Mouse (Mus musculus): Measurements from ENCODE around the gene Cdc14a.

Cdc14a gene

DNA sequence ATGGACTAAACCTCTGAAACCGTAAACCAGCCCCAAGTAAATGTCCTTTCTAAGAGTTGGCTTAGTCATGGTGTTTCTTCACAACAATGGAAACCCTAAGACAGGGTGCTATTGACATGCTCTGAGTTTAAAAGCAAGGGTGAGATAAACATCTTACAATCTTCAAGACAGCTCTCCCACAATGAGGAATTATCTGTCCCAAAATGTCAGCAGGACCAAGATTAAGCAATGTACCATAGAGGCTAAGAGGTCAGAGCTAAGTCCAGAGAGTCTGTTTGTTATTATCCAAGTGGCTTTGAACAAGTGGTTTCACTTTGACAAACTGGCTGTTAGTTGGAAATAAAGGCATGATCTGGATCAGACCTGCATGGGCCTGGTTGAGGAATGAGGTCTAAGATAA is 159.9 kb downstream of the Cdc14a start:
- no peak for DNase-seq

DNA sequence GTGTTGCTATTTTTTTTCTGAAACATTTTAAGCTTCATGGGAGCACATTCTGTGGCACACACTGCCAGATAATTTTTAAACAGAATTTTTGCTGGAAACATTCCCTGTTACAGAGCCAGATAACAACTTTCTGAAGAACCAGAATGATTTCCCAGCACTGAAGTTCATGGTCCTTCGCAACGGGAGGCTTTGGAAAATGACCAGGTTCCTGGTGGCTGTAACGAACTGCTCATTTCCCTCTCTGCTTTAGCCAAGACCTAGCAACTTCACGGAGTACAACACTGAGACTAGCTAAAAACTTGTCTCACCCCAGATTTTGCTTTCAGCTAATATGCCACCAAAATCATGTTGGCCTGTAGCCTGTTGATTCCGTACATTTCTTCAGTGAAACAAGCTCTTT is 160.8 kb downstream of the Cdc14a start:
- no peak for DNase-seq

DNA sequence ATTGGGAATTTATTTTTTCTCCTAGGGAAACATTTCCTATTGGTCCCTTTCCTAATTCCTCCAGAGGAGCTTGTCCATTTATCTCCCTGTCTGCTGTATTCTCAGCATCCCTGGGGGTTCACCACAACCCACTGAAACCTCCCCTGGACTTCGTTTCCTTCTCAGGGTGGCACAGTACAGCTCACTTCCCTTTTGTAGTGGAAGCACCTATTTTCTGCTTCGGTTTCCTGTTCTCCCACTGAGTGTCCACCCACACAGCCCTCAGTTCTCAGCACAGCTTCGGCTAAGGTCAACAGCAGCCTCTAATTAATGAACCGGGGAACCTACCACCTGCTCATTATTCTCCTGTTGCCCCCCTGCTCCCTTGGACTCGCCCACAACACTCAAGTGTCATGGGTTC is 167.7 kb downstream of the Cdc14a start:
- DNase-seq, result no peak

DNA sequence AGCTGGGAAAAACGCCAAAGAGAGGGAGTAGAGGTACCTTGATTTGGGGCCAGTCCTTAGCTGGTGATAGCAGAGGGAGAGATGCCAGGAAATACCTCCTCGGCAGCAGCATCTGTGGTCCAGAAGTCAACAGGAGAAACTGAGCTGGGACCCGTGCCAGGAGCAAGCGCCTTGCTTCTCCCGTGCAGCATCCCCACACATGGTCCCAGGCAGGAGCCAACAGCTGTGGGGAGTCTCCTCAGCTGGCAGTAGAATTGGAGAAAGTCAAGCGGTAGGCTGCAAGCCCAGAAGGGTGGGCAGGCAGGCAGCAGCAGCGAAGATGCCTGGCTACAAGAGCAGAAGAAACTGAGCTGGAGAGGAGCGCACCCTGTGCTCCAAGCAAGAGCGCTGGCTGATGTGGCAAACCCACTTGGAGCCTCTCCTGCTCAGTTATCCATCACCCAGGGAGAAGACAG is 170.7 kb downstream of the Cdc14a start, which contains the start of gene Gpr88:
Gene Gpr88, minus strand, starts transcription at position 427 of the 455 bp plus-strand sequence.
- peak; percentile 14 for DNase-seq

DNA sequence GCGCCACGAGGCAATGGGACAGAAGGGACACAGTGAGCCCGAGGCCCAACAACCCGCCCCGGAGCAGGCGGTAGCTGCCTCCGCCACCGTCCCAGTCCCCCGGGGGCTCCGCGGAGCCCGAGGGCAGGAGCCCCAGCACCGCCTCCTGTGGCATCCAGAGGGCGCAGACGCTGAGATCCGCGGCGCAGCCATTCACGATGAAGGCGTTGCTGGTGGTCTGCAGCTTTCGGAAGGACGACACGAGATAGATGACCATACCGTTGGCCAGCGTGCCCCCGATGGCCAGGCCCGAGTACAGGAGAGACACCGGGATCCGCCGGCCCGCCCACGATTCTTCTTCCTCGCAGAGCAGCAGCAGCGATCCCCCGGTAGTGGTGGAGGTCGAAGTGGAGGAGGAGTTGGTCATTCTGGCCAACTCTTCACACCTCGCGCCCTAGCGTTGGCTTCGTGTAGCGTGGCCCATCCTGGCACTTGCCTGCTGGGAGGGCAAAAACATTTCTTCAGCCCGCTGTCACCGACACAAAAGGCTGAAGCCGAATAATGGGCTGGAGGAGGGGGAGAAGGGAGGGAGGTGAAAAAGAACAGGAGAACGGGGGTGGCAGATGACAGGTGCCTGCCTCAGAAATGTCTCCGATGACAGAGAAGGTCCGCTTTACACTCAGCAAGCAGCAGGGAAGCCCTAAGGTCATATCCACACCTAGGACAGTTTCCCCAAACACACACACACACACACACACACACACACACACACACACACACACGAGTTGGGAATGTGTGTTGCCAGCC is 171.4 kb downstream of the Cdc14a start:
- no peak for DNase-seq

DNA sequence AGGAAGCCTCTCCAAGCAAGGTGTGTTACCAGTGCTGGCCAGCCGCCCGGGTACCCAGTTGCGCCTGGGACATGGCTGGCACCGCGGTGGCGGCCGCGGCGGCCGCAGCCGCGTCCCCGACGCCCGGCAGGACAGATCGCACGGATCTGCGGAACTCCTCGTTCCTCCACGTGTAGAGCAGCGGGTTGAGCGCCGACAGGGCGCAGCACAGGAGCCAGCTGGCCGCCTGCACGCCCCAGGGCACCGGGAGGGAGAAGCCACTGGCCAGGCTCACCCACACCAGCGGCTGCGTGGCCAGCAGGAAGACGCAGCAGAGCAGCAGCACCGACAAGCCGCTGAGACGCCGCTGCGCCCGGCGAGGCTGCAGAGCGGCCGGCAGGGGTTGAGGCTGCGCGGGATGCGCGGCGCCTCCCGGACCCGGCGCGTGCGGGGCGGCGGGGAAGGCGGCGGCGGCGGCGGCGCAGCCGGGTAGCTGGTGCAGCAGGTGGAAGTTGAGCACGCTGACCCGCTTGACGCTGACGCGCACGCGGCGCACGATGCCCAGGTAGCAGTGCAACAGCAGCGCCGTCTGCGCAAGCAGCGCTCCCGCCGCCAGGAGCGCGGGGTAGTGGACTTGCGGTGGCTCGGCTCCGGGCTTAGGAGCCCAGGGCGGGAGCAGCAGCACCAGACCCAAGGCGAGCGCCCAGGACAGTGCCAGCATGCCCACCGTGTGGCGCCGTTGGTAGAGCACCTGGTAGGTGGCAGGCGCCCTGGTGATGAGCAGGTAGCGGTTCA is 172.2 kb downstream of the Cdc14a start:
- peak; percentile 9 for DNase-seq

DNA sequence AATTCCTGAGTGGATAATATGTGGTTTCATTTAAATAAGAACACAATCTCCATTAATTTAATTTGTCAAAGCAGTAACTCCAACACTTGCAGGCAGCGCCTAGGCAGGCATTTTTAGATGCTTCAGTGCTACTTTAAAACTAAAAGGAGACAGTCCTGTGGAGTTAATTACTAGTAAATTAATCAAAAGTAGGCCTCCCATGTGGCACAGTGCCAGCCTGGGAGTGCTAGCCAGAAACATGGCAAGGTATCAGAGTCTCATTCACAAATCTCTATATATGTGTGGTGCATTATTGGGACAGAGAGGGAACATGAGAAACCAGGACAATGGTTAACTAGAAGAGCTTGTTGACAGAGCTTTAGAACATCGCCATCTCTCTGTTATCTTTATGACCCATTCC is 174.8 kb downstream of the Cdc14a start:
- DNase-seq, result no peak

DNA sequence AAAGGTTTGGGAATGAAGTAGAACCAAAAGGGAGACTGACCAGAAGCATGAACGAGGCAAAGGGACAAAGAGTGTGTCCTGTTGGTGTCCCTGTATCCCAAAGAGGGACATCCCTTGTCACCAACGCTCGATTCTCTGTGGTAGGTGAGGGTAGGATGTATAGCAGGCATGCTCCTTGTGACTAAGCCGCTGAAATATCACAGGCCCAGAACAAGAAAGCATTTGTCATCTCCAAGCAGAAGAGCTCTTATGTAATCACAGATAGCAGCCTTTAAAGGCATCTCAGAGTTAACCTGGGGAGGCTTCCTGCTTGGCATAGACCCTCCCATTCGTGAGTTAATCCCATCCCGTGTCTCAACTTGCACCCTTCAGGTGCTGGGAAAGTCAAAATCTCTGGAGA is 179.4 kb downstream of the Cdc14a start:
- no peak for DNase-seq

DNA sequence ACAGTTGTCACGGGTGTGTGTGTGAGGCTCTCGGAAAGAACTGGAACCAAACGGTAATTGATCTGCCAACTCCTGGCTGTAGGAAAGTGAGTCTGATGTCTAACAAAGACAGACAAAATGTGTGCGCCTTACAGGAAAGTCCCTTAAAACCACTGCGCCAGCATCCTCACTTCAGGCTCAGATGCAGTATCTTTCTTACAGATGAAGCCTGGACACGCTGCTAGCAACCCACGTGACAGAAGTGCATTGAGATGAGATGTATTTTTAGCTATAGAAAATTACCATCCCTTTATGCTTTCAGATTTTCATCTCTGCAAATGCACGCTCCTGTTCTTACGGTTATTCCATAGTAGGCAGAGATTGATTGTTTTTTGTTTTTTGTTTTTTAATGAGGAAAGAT is 181.1 kb downstream of the Cdc14a start:
- DNase-seq, result no peak

DNA sequence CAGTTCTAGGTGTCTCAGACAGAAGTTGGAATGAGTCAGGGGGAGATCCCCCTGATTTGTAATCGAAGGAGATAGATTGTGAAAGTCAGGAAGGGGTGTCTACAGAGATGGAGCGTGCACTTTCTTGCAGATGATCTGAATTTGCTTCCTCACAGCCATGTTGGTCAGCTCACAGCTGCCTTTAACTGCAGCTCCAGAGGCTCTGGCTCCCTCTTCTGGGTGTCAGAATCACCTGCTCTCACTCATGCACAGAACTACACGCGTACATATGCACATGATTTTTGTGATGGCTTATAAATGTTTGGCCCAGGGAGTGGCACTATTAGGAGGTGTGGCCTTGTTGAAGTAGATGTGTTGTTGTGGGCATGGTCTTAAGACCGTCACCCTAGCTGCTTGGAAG is 186.3 kb downstream of the Cdc14a start:
- DNase-seq, result no peak

DNA sequence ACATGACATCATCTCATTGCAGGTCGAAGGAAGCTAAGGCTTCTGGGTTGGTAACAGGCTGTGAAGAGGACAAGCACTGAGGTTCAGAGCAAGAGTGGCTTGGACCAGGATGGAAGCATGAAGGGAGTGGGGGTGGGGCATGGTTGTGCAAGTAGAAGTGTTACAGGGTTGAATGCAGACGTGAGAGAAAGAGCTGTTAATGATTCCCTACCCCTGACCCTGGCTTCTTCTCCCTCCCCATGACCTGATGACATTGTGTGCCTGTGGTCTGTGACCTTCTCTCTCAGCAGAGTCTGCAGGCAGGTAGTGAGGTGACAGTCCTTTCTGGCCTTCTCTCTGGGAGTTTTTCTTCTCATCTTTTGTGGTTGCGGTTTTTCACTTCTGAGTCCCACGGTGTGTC is 187.0 kb downstream of the Cdc14a start:
- no peak for DNase-seq

DNA sequence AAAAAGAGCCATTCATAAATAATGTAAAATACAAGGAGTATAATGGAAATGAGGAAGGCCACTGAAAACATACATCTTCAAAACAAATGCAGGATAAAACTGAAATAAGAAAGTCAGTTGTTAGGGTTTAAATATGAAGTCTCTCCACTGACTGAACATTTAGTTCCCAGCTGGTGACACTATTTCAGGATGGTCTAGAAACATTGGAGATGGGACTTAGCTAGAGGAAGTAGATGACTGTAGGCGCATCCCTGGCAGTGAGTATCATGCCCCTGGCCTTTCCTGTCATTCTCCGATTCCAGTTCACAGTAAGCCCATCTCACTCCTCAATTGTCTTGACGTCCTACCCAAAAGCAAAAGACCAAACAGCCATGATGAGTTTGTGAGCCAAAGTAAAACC is 190.3 kb downstream of the Cdc14a start:
- DNase-seq, result no peak

DNA sequence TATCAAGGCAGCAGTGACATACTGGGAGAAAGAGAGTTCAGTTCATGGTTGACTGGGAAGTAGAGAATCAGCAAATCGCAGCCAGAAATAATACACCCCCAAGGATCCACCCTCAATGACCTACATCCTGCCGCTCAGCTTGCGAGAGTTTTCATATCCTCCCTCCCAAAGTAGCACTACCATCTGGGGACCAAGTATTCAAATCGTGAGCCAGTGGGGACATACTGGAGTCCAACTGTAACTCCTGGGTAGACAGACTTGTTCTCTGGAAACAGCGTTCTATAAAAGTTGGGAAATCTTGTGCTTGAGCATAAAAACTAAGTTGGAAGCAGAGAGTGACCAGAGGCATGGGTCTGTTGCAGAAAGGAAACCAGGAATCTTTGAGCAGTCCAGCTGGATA is 191.1 kb downstream of the Cdc14a start:
- no peak for DNase-seq

DNA sequence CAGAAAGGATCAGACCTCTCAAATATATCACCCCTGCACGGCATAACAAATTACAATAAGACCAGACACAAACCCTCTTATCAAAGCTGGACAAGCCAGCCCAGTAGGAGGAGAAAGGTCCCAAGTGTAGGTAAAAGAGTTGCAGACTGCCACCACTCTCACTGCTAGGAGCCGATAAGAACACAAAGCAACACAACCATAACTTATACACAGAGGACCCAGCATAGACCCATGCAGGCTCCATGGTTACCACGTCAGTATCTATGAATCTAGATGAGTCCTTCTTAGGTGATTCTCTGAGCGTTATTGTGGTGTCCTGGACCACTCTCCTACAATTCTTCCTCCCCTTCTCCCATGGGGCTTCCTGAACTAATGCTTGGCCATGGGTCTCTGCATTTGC is 194.5 kb downstream of the Cdc14a start:
- DNase-seq, result no peak

DNA sequence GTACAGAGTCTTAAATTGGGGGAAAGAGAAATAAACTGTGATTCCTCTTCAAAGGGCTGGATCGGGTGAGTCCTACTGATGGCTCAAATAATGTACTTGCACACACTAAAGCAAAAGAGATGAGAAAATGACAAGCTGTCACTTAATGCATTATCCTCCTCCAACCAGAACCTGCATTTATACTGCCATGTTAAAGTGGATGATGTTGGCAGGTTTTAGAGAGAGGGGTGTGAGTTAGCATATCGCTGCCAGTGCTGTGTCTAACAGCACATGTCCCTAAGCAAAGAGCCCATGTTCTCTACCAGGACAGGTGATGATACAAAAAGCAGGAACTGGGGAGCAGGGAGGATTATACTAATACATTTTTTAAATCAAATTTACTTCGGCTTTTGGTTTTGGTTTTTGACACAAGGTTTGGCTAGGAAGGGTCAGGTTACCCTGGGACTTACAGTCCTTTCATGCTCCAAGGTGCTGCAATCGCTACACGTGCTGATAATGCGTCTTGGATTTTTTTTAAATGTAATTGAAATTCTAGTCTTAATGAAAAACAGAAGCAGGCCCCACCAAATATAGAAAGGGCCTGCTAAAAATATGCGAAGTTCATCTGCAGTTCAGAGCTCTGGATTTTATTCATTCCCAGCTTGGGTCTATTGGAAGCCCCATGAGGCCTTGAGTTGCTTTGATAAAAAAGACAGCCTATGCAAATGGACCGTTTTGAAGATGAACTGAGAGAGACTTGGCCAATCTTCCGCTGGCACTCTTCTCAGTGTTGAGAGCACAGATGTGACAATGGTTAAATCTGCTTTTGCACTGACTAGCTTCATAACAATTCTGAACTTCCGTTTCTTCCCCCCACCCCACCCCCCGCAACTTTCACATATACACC is 195.2 kb downstream of the Cdc14a start:
- no peak for DNase-seq

DNA sequence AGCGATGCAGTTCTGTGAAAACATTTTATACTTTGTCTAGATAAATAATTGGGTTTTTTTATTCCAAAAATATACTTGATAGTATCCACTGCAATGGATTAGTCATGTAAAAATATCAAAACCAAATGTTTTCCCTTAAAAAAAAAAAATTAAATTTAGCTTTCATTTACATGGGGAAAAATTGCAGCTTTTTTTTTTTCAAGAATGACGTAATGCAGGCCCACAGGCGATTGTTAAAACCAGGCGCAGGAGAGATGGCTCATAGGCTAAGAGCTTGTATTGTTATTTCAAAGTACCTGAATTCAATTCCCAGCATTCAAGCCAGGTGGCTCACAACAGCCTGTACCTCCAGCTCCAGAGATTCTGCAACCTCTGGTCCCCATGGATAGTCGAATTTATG is 196.4 kb downstream of the Cdc14a start:
- no peak for DNase-seq

DNA sequence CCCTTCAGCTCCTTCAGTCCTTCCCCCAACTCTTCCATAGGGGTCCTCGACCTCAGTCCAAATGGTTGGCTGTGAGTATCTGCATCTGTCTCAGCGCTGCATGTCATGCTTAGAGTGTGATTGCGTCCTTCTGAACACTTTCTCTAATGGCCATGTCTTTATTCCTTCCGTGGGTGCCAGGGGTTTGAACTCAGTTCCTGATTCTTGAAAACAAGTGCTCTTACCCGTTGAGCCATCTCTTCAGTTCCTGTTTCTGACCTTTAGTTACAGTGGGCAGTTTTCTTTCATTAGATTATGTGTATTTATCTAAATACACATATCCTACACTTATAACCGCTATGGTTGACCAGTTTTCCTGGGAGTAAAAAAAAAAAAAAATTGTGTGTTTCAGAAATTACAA is 196.9 kb downstream of the Cdc14a start:
- no peak for DNase-seq
